Mouse (Mus musculus): ENCODE data around the gene Arhgef17.

DNA sequence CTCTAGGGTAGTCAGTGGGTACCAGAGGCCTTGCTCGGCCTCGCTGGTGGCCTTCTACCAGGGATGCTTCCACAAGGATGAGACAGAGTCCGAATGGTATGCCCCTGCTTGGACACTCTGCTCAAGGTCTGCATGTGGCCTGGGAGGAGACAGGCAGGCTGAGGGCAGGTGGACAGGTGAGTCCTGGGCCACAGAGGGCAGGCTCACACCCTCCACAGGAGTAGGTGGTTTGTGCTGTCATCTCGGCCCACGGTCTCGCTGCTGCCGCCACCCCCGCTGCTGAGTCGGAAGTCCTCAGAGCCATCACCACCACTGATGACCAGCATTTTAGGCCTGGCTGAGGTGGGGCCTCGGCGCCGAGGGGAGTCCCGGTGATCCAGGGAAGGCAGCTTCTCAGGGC, 58.7 kb downstream of the Arhgef17 start:
- TF ChIP-seq CTCF (IDR thresholded peaks at IDR 0.05; ENCODE audit: insufficient read depth, low read depth, low read length) (no peak), POLR2A (IDR thresholded peaks at IDR 0.05; ENCODE audit: insufficient read depth, low read depth, low read length) (no peak)

All from olfactory bulb, adult 2 months (tissue).